Mouse (Mus musculus) neural tube, embryonic 15.5 days (tissue): Measurements from ENCODE around the gene Cox19. TPM values are rescaled to one million over a fixed set of nuclear protein-coding genes. Genes with fewer than 3 reads are reported as not detected.
A peak's percentile ranks its signal among the peaks of the same experiment; 100 is the strongest.

ENCODE experiments used
- ATAC-seq: fragments of 200-750 bp; cut with Nextera tagmentation; 2 replicates; pipeline ENCODE4 v1.8.0; 2017; ENCODE audit warnings: mild to moderate bottlenecking, moderate TSS enrichment, moderate library complexity; ENCODE audit not compliant: low FRiP score
- H3K27ac ChIP-seq: fragments of 300-500 bp; sonication (generic); replicated peaks from 2 replicates; pipeline ENCODE4 v1.5.1; 2015; ENCODE audit warnings: mild to moderate bottlenecking, inconsistent platforms
- H3K27me3 ChIP-seq: fragments of 300-500 bp; sonication (generic); replicated peaks from 2 replicates; pipeline ENCODE4 v1.6.1; 2015; ENCODE audit warnings: inconsistent platforms
- H3K36me3 ChIP-seq: fragments of 300-500 bp; sonication (generic); 2 replicates; pipeline ENCODE4 v1.6.1; 2015; ENCODE audit warnings: inconsistent platforms
- H3K4me1 ChIP-seq: fragments of 300-500 bp; sonication (generic); 2 replicates; pipeline ENCODE4 v1.6.1; 2015; ENCODE audit warnings: inconsistent platforms
- H3K4me2 ChIP-seq: fragments of 300-500 bp; sonication (generic); 2 replicates; pipeline ENCODE4 v1.6.1; 2015; ENCODE audit warnings: inconsistent platforms, mild to moderate bottlenecking, moderate library complexity
- H3K4me3 ChIP-seq: fragments of 300-500 bp; sonication (generic); replicated peaks from 2 replicates; pipeline ENCODE4 v1.5.1; 2015; ENCODE audit warnings: mild to moderate bottlenecking, inconsistent platforms
- H3K9ac ChIP-seq: fragments of 300-500 bp; sonication (generic); replicated peaks from 2 replicates; pipeline ENCODE4 v1.6.1; 2015; ENCODE audit warnings: mild to moderate bottlenecking, inconsistent platforms
- H3K9me3 ChIP-seq: fragments of 300-500 bp; sonication (generic); replicated peaks from 2 replicates; pipeline ENCODE4 v1.6.1; 2016; ENCODE audit warnings: inconsistent platforms
- WGBS: fragments of 180-500 bp; shearing (Covaris S2); methylation state at CpG from one replicate; pipeline ENCODE4 v1.1.7; 2015; ENCODE audit warnings: mixed read lengths; 5-methylcytosine and 5-hydroxymethylcytosine counted together
- polyA plus RNA-seq: library from polyadenylated mRNA; unstranded; fragments of >200 nt; fragmentation: Nextera tagmentation; extraction: Ambion mirVana; gene quantifications from 2 replicates; pipeline ENCODE4 v1.2.1, GENCODE M21; 2015

Cox19 gene
- polyA plus RNA-seq, 1 experiment from 2014 or later: 107 TPM

- ATAC-seq: peak; percentile 63
- Histone ChIP-seq H3K36me3 (no peaks in the 10 kb centered on the region), H3K27me3 (peaks cover 29% of the 10 kb centered on the region), H3K4me1 (peaks cover 34% of the 10 kb centered on the region), H3K4me3 (peak overlapping the region; percentile 76), H3K27ac (peak overlapping the region; percentile 82), H3K9me3 (no peaks in the 10 kb centered on the region), H3K9ac (peak overlapping the region; percentile 89), H3K4me2 (peak overlapping the region; percentile 84)
- WGBS: 2% methylated on average over 55 of the region's 62 CpGs
These were observed 26.4 kb downstream of the Cox19 start for GRCm38 (mm10) chr5:139324691-139325394.

GRCm38 (mm10) chr5:139324045-139324491 lies 27.1 kb downstream of the Cox19 start:
- Histone ChIP-seq H3K27ac (peak overlapping the region; percentile 82), H3K9ac (peak overlapping the region; percentile 89), H3K27me3 (peaks cover 29% of the 10 kb centered on the region), H3K36me3 (no peaks in the 10 kb centered on the region), H3K4me3 (peak overlapping the region; percentile 76), H3K4me2 (peak overlapping the region; percentile 84), H3K9me3 (no peaks in the 10 kb centered on the region), H3K4me1 (peaks cover 34% of the 10 kb centered on the region)
- ATAC-seq: peak; percentile 27; the same call in 1 of the 2 replicates
- WGBS: 53% methylated on average over 5 of the region's 5 CpGs

GRCm38 (mm10) chr5:139323260-139323924 lies 27.8 kb downstream of the Cox19 start:
- peak overlapping the region; percentile 84 for H3K4me2 ChIP-seq
- peaks cover 29% of the 10 kb centered on the region for H3K27me3 ChIP-seq
- peak overlapping the region; percentile 76 for H3K4me3 ChIP-seq
- H3K9me3 ChIP-seq: no peaks in the 10 kb centered on the region
- H3K9ac ChIP-seq: 0 out of 2 replicates have a peak overlapping the region, but pooled peaks have one; percentile 89
- no peaks in the 10 kb centered on the region for H3K36me3 ChIP-seq
- H3K4me1 ChIP-seq: peaks cover 34% of the 10 kb centered on the region
- H3K27ac ChIP-seq: no peak overlapping the region
- WGBS: 82% methylated on average over 9 of the region's 9 CpGs
- no peak for ATAC-seq

- Histone ChIP-seq H3K9me3 (no peaks in the 10 kb centered on the region), H3K9ac (no peak overlapping the region), H3K4me2 (no peak overlapping the region), H3K27me3 (peaks cover 24% of the 10 kb centered on the region), H3K4me1 (peaks cover 34% of the 10 kb centered on the region), H3K4me3 (no peak overlapping the region), H3K27ac (no peak overlapping the region), H3K36me3 (no peaks in the 10 kb centered on the region)
- WGBS: 86% methylated on average over 6 of the region's 6 CpGs
- ATAC-seq: no peak
These were observed 29.9 kb downstream of the Cox19 start for GRCm38 (mm10) chr5:139321331-139321730.

GRCm38 (mm10) chr5:139320424-139320823 lies 30.8 kb downstream of the Cox19 start:
- ATAC-seq: no peak
- no peak overlapping the region for H3K4me2 ChIP-seq

GRCm38 (mm10) chr5:139317751-139318504 lies 33.3 kb downstream of the Cox19 start:
- ATAC-seq: no peak
- WGBS: 67% methylated on average over 21 of the region's 21 CpGs
- Histone ChIP-seq H3K27ac (no peak overlapping the region), H3K27me3 (peaks cover 3% of the 10 kb centered on the region), H3K4me1 (peaks cover 5% of the 10 kb centered on the region), H3K9ac (no peak overlapping the region), H3K4me3 (no peak overlapping the region), H3K4me2 (no peak overlapping the region), H3K9me3 (no peaks in the 10 kb centered on the region), H3K36me3 (no peaks in the 10 kb centered on the region)

More at GRCm38 (mm10) chr5:139320424-139320823, 30.8 kb downstream of the Cox19 start:
- H3K9me3 ChIP-seq: no peaks in the 10 kb centered on the region
- peaks cover 16% of the 10 kb centered on the region for H3K27me3 ChIP-seq
- H3K36me3 ChIP-seq: no peaks in the 10 kb centered on the region
- WGBS: 72% methylated on average over 7 of the region's 7 CpGs
- H3K9ac ChIP-seq: no peak overlapping the region
- no peak overlapping the region for H3K27ac ChIP-seq
- H3K4me3 ChIP-seq: no peak overlapping the region
- H3K4me1 ChIP-seq: peaks cover 26% of the 10 kb centered on the region

- no peaks in the 10 kb centered on the region for H3K4me1 ChIP-seq
- H3K27me3 ChIP-seq: no peaks in the 10 kb centered on the region
- no peak overlapping the region for H3K4me3 ChIP-seq
- H3K9ac ChIP-seq: no peak overlapping the region
- no peak overlapping the region for H3K4me2 ChIP-seq
- H3K36me3 ChIP-seq: no peaks in the 10 kb centered on the region
- WGBS: 84% methylated on average over 6 of the region's 6 CpGs
- H3K27ac ChIP-seq: no peak overlapping the region
- no peaks in the 10 kb centered on the region for H3K9me3 ChIP-seq
- no peak for ATAC-seq
These were observed 34.1 kb downstream of the Cox19 start for GRCm38 (mm10) chr5:139316982-139317675.

- Histone ChIP-seq H3K27ac (no peak overlapping the region), H3K9ac (no peak overlapping the region), H3K4me1 (no peaks in the 10 kb centered on the region), H3K27me3 (no peaks in the 10 kb centered on the region), H3K4me3 (no peak overlapping the region), H3K4me2 (no peak overlapping the region), H3K9me3 (no peaks in the 10 kb centered on the region), H3K36me3 (no peaks in the 10 kb centered on the region)
- 83% methylated on average over 12 of the region's 12 CpGs for WGBS
- ATAC-seq: no peak
These were observed 36.1 kb downstream of the Cox19 start for GRCm38 (mm10) chr5:139314941-139315642.

- no peak overlapping the region for H3K27ac ChIP-seq
- H3K4me1 ChIP-seq: no peaks in the 10 kb centered on the region
- no peaks in the 10 kb centered on the region for H3K36me3 ChIP-seq
- H3K27me3 ChIP-seq: no peaks in the 10 kb centered on the region
- no peaks in the 10 kb centered on the region for H3K9me3 ChIP-seq
- no peak overlapping the region for H3K9ac ChIP-seq
- ATAC-seq: no peak
- no peak overlapping the region for H3K4me2 ChIP-seq
- H3K4me3 ChIP-seq: no peak overlapping the region
- 87% methylated on average over 9 of the region's 9 CpGs for WGBS
These were observed 37.7 kb downstream of the Cox19 start for GRCm38 (mm10) chr5:139313536-139313935.

- H3K9me3 ChIP-seq: no peaks in the 10 kb centered on the region
- H3K27ac ChIP-seq: no peak overlapping the region
- H3K4me2 ChIP-seq: no peak overlapping the region
- H3K4me1 ChIP-seq: no peaks in the 10 kb centered on the region
- ATAC-seq: no peak
- WGBS: 92% methylated on average over 9 of the region's 9 CpGs
- peaks cover 4% of the 10 kb centered on the region; the same call in 1 of the 2 replicates for H3K36me3 ChIP-seq
- H3K9ac ChIP-seq: no peak overlapping the region
- H3K4me3 ChIP-seq: no peak overlapping the region
- H3K27me3 ChIP-seq: no peaks in the 10 kb centered on the region
These were observed 39.4 kb downstream of the Cox19 start for GRCm38 (mm10) chr5:139311822-139312221.

- Histone ChIP-seq H3K36me3 (peaks cover 5% of the 10 kb centered on the region; the same call in 1 of the 2 replicates), H3K9me3 (no peaks in the 10 kb centered on the region), H3K4me2 (no peak overlapping the region), H3K4me1 (no peaks in the 10 kb centered on the region), H3K27ac (no peak overlapping the region), H3K4me3 (no peak overlapping the region), H3K27me3 (no peaks in the 10 kb centered on the region), H3K9ac (no peak overlapping the region)
- 85% methylated on average over 4 of the region's 4 CpGs for WGBS
- ATAC-seq: no peak
These were observed 40.7 kb downstream of the Cox19 start for GRCm38 (mm10) chr5:139310477-139310876.
